Mouse (Mus musculus) layer of hippocampus, postnatal 36 days (tissue): Measurements from ENCODE around the gene Rsbn1l. TPM values are rescaled to one million over a fixed set of nuclear protein-coding genes. Genes with fewer than 3 reads are reported as not detected.

Source experiments
- total RNA-seq, 2 experiments: library from RNA; stranded (reverse); gene quantifications; 2 replicates each; pipeline ENCODE4 v1.2.3; 2021

Gene Rsbn1l
- total RNA-seq, 2 experiments from 2014 or later = 19.9 to 21.1 TPM

Other genes with a start within 250 kb of the Rsbn1l start
- 10 to 100 TPM; 10.8 to 12.1 TPM for gene Phtf2, start 74.3 kb downstream of the Rsbn1l start, total RNA-seq
- 10 to 100 TPM; 21.9 to 23.3 TPM for gene Tmem60, start 74.2 kb downstream of the Rsbn1l start, total RNA-seq
- gene Ptpn12, start 99.5 kb upstream of the Rsbn1l start, total RNA-seq = 10 to 100 TPM; 41.3 to 45.4 TPM
- gene Gsap, start 229.9 kb upstream of the Rsbn1l start, total RNA-seq = 1 to 10 TPM; 7.6 to 8.6 TPM